Comparison of ENCODE assay signal across 9 mouse cellular contexts in genomic region chr17:56506417-56507065, GRCm38 (mm10). TPM values are rescaled to one million over a fixed set of nuclear protein-coding genes. Genes with fewer than 3 reads are reported as not detected.
DNase-seq lines count a peak whose midpoint lies in the region; ATAC-seq and TF ChIP-seq lines count a peak whose summit lies in the region.
"Had no signal": no experiment of that assay in that cellular context is flagged by ENCODE, and none has a peak within 500 bp of the region (broad histone marks: within the 10 kb centered on the region; RNA-seq: fewer than 3 reads in every experiment).

No protein-coding gene starts in this region.

- H3K4me1 ChIP-seq in embryonic facial prominence, embryonic 14.5 days (ENCODE audit: control insufficient read depth, insufficient read depth, low read length): peaks cover 5% of the 10 kb centered on the region
- peaks cover 25% of the 10 kb centered on the region for H3K4me1 ChIP-seq in hindbrain, embryonic 16.5 days (ENCODE audit: control insufficient read depth, insufficient read depth, low read depth, low read length)
- no peaks in the 10 kb centered on the region for H3K4me1 ChIP-seq in midbrain, postnatal 0 days (ENCODE audit: insufficient read depth, low read length)

- intact Hi-C loops in left cerebral cortex, adult 2 months (cut with DNase I): loop anchor here (1.0 to 2.0 kb wide), 2 partner anchors 12 to 32 kb away; no protein-coding TSS in a partner anchor

- TF ChIP-seq CTCF in left cerebral cortex, adult 2 months (IDR thresholded peaks at IDR 0.05): no peak
- no peak for TF ChIP-seq CTCF in midbrain, postnatal 0 days (IDR thresholded peaks at IDR 0.05)

- H3K4me3 ChIP-seq in left cerebral cortex, adult 2 months: no peak overlapping the region
- H3K4me3 ChIP-seq in embryonic facial prominence, embryonic 14.5 days (ENCODE audit: low read depth, low read length): peak overlapping the region; percentile 63
- peak overlapping the region; percentile 59 for H3K4me3 ChIP-seq in hindbrain, embryonic 16.5 days (ENCODE audit: low read length)
- H3K4me3 ChIP-seq in midbrain, postnatal 0 days (ENCODE audit: low read depth, low read length): peak overlapping the region; percentile 51

- peaks cover 9% of the 10 kb centered on the region for H3K9me3 ChIP-seq in embryonic facial prominence, embryonic 14.5 days (ENCODE audit: control insufficient read depth, low read length)
- H3K9me3 ChIP-seq in hindbrain, embryonic 16.5 days (ENCODE audit: control insufficient read depth, low read length): no peaks in the 10 kb centered on the region; the same call in 1 of the 2 replicates
- H3K9me3 ChIP-seq in midbrain, postnatal 0 days (ENCODE audit: low read length): no peaks in the 10 kb centered on the region

- H3K36me3 ChIP-seq in embryonic facial prominence, embryonic 14.5 days (ENCODE audit: control insufficient read depth, insufficient read depth, low read length): no peaks in the 10 kb centered on the region
- H3K36me3 ChIP-seq in hindbrain, embryonic 16.5 days (ENCODE audit: control insufficient read depth, insufficient read depth, low read length): no peaks in the 10 kb centered on the region
- H3K36me3 ChIP-seq in midbrain, postnatal 0 days (ENCODE audit: insufficient read depth, low read length): no peaks in the 10 kb centered on the region

- H3K27ac ChIP-seq in left cerebral cortex, adult 2 months: peak overlapping the region; percentile 40; the same call in 1 of the 2 replicates
- H3K27ac ChIP-seq in embryonic facial prominence, embryonic 14.5 days (replicated peaks; ENCODE audit: low read depth, low read length): peak overlapping the region; percentile 93; the same call in 1 of the 2 replicates
- H3K27ac ChIP-seq in hindbrain, embryonic 16.5 days (ENCODE audit: low read depth, low read length): peak overlapping the region; percentile 96
- H3K27ac ChIP-seq in midbrain, postnatal 0 days (ENCODE audit: low read depth, low read length): peak overlapping the region; percentile 99

- H3K9ac ChIP-seq in embryonic facial prominence, embryonic 14.5 days (ENCODE audit: low read depth, low read length): peak overlapping the region; percentile 87
- peak overlapping the region; percentile 92 for H3K9ac ChIP-seq in hindbrain, embryonic 16.5 days (ENCODE audit: low read depth, low read length)
- H3K9ac ChIP-seq in midbrain, postnatal 0 days (replicated peaks; ENCODE audit: low read length, poor library complexity, severe bottlenecking): peak overlapping the region; percentile 84

- WGBS in embryonic facial prominence, embryonic 14.5 days: 58% methylated on average over 15 of the region's 15 CpGs
- WGBS in hindbrain, embryonic 16.5 days: 58% methylated on average over 15 of the region's 15 CpGs
- WGBS in midbrain, postnatal 0 days: 61% methylated on average over 15 of the region's 15 CpGs

- ATAC-seq in embryonic facial prominence, embryonic 14.5 days (ENCODE audit: low read depth): no peak
- ATAC-seq in hindbrain, embryonic 16.5 days: no peak
- no peak for ATAC-seq in midbrain, postnatal 0 days (ENCODE audit: low FRiP score)

- H3K27me3 ChIP-seq in embryonic facial prominence, embryonic 14.5 days (replicated peaks; ENCODE audit: control insufficient read depth, insufficient read depth, low read length): peaks cover 29% of the 10 kb centered on the region
- H3K27me3 ChIP-seq in hindbrain, embryonic 16.5 days (replicated peaks; ENCODE audit: control insufficient read depth, insufficient read depth, low read length): peaks cover 12% of the 10 kb centered on the region
- H3K27me3 ChIP-seq in midbrain, postnatal 0 days (ENCODE audit: insufficient read depth, low read length): peaks cover 16% of the 10 kb centered on the region

- DNase-seq in left cerebral cortex, adult 2 months (ENCODE audit: extremely low spot score in 1 of 2, low spot score in 2 of 2): no peak
- DNase-seq in left cerebral cortex, adult 18-20 months (ENCODE audit: low spot score in 2 of 2): no peak
- DNase-seq in embryonic facial prominence, embryonic 14.5 days (ENCODE audit: low spot score): no peak
- DNase-seq in midbrain, postnatal 0 days (ENCODE audit: low spot score): no peak
- DNase-seq in gastrocnemius, adult 8-10 months (ENCODE audit: low spot score in 2 of 2): no peak
- no peak for DNase-seq in right cerebral cortex, postnatal 25 days
- DNase-seq in ovary, adult 18-20 months (ENCODE audit: low spot score): no peak

- peak overlapping the region; percentile 98 for H3K4me2 ChIP-seq in embryonic facial prominence, embryonic 14.5 days (ENCODE audit: low read depth, low read length)
- H3K4me2 ChIP-seq in hindbrain, embryonic 16.5 days (ENCODE audit: low read length): peak overlapping the region; percentile 97
- peak overlapping the region; percentile 98 for H3K4me2 ChIP-seq in midbrain, postnatal 0 days (ENCODE audit: low read depth, low read length, poor library complexity, severe bottlenecking)

RNA-seq across cellular contexts. Expression of gene Znrf4, which starts 5.7 kb away (rescaled TPM):
- total RNA-seq in left cerebral cortex, adult 2 months (2021): not detected
- not detected for total RNA-seq in left cerebral cortex, adult 18-20 months (2021)
- not detected in 2 replicates for polyA plus RNA-seq in embryonic facial prominence, embryonic 14.5 days (2014; fragmentation: Nextera tagmentation; extraction: Ambion mirVana)
- polyA plus RNA-seq in hindbrain, embryonic 16.5 days (2015; fragmentation: Nextera tagmentation; extraction: Ambion mirVana): not detected in 2 replicates
- not detected in 2 replicates for total RNA-seq in midbrain, postnatal 0 days (2014; rRNA removed)
- not detected in 2 replicates for polyA plus RNA-seq in midbrain, postnatal 0 days (2015; fragmentation: Nextera tagmentation; extraction: Ambion mirVana)
- total RNA-seq in gastrocnemius, adult 8-10 months (2022): not detected
- total RNA-seq: layer of hippocampus, postnatal 36 days had no signal

RNA-seq across cellular contexts. Expression of gene Ptprs, which starts 30.3 kb away (rescaled TPM):
- total RNA-seq in left cerebral cortex, adult 2 months (2021): 100 to 1,000 TPM; 645 to 696 TPM
- total RNA-seq in left cerebral cortex, adult 18-20 months (2021): 100 to 1,000 TPM; 588 to 594 TPM
- 104 and 116 TPM in 2 replicates for polyA plus RNA-seq in embryonic facial prominence, embryonic 14.5 days (2014; fragmentation: Nextera tagmentation; extraction: Ambion mirVana)
- 229 and 264 TPM in 2 replicates for polyA plus RNA-seq in hindbrain, embryonic 16.5 days (2015; fragmentation: Nextera tagmentation; extraction: Ambion mirVana)
- total RNA-seq in midbrain, postnatal 0 days (2014; rRNA removed): 716 and 795 TPM in 2 replicates
- 208 and 225 TPM in 2 replicates for polyA plus RNA-seq in midbrain, postnatal 0 days (2015; fragmentation: Nextera tagmentation; extraction: Ambion mirVana)
- 10 to 100 TPM; 25.5 to 38.3 (median 30.6) TPM for total RNA-seq in gastrocnemius, adult 8-10 months (2022)

RNA-seq across cellular contexts. Expression of gene Gm20219, which starts 47.6 kb away (rescaled TPM):
- total RNA-seq in left cerebral cortex, adult 2 months (2021): 1 to 10 TPM; 2.5 to 4.0 TPM
- 1 to 10 TPM; 2.7 to 3.2 TPM for total RNA-seq in left cerebral cortex, adult 18-20 months (2021)
- 3.9 and 4.2 TPM in 2 replicates for polyA plus RNA-seq in embryonic facial prominence, embryonic 14.5 days (2014; fragmentation: Nextera tagmentation; extraction: Ambion mirVana)
- 0.95 and 1.1 TPM in 2 replicates for polyA plus RNA-seq in hindbrain, embryonic 16.5 days (2015; fragmentation: Nextera tagmentation; extraction: Ambion mirVana)
- total RNA-seq in midbrain, postnatal 0 days (2014; rRNA removed): 0.22 TPM in 1 of 2 replicates, not detected in the other
- polyA plus RNA-seq in midbrain, postnatal 0 days (2015; fragmentation: Nextera tagmentation; extraction: Ambion mirVana): 0.26 and 0.56 TPM in 2 replicates
- under 1 TPM; 0.31 to 0.83 (median 0.40) TPM for total RNA-seq in gastrocnemius, adult 8-10 months (2022)

Comparison
In these comparisons a context has a peak if more than half of its experiments do, and no peak if none do; other contexts are left out.
1. H3K27ac ChIP-seq: peak in every context shown above with its lines; median percentile 99 in midbrain, postnatal 0 days; 96 in hindbrain, embryonic 16.5 days; 93 in embryonic facial prominence, embryonic 14.5 days; 40 in left cerebral cortex, adult 2 months.
2. RNA of gene Ptprs, which starts 30.3 kb away (total RNA-seq): 716 to 795 TPM in midbrain, postnatal 0 days, 645 to 696 TPM in left cerebral cortex, adult 2 months and 588 to 594 TPM in left cerebral cortex, adult 18-20 months; 25.5 to 38.3 TPM in gastrocnemius, adult 8-10 months; every median in the first group is over 10 times any median in the second.
3. Peak in every context shown above with its lines, with median percentiles within 50 percentile points of each other: H3K4me2 ChIP-seq and H3K9ac ChIP-seq.